Mouse (Mus musculus): ENCODE results near the gene Sectm1b. TPM values are rescaled to one million over a fixed set of nuclear protein-coding genes. Genes with fewer than 3 reads are reported as not detected.
"Not testable (repeated sequence)": the region's sequence is repeated elsewhere in the genome, so short reads cannot be mapped to it uniquely, and the experiment has no call there.

The Sectm1b gene
- polyA plus RNA-seq (2016; fragmentation: Nextera tagmentation; extraction: Ambion mirVana): not detected in 2 replicates

DNA sequence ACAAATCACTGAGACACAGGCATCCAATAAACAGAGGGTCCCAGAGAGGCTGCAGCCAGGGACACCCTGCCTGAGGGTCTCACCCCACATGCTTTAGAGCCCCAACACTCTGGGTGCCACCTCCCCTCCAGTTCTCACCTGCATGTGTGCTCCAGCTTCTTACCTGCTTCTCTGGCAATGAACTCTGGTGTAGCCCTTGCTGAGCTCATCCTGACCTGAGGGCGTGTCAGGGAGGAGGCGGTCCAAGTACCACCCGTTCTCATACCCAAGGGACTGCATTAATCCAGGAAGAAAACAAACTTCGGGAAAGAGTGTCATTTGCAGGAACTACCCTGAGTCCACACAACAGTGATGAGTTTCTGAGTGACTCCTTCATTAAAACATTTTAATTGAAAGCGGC is at the start of gene Sectm1b:
Gene Sectm1b, minus strand, starts transcription at position 191 of the 400 bp plus-strand sequence.
- WGBS: 83% methylated on average over 5 of the region's 5 CpGs
- 0 out of 2 replicates have a peak, but pooled peaks cover 5% of the 10 kb centered on the region for H3K27me3 ChIP-seq

DNA sequence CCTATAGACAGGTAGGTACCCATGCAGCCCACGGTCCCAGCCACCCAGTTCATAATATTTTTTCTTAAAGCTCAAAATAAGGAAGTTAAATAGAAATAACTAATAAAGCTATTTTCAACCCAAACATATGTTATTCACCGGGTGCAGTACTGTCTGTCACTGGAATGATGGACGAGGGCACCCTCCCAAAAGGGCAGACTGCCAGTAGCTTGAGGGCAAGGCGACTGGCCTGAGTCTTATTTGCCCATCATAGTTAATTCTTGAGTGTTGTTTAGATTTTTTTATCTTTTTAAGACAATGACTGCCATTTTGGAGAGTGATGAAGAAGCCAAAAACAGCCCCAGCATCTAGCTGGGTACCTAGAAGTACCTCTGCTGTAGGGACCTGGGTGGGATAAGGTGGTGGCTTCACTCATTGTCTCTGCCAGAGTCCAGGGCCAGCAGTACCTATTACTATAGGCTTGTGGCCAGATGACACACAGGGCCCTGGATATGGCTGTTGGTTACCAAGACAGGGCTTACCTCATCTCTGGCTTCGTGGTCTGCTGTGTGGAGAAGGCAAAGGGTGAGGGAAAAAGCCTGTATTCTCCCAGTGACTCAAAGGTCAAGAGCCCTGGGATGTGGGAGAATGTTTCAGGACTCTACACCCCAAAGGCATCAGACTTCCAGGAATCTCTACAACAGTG is 48.9 kb upstream of the Sectm1b start:
- WGBS: 88% methylated on average over 5 of the region's 5 CpGs
- no peak overlapping the region for H3K9ac ChIP-seq (replicated peaks)
- H3K27me3 ChIP-seq: no peaks in the 10 kb centered on the region
- 0 out of 2 replicates have a peak, but pooled peaks cover 2% of the 10 kb centered on the region for H3K4me1 ChIP-seq
- H3K36me3 ChIP-seq: no peaks in the 10 kb centered on the region
- no peak overlapping the region for H3K4me3 ChIP-seq
- no peak overlapping the region for H3K4me2 ChIP-seq (replicated peaks)
- no peaks in the 10 kb centered on the region for H3K9me3 ChIP-seq
- no peak for ATAC-seq (ENCODE audit: low FRiP score, low read depth)
- H3K27ac ChIP-seq (replicated peaks): no peak overlapping the region

More for the DNA sequence above, at the start of gene Sectm1b:
- H3K4me1 ChIP-seq: no peaks in the 10 kb centered on the region
- H3K36me3 ChIP-seq: no peaks in the 10 kb centered on the region
- H3K27ac ChIP-seq (replicated peaks): no peak within 1 kb of the TSS
- H3K9me3 ChIP-seq: no peaks in the 10 kb centered on the region
- ATAC-seq (ENCODE audit: low FRiP score, low read depth): no peak
- no peak within 1 kb of the TSS for H3K4me3 ChIP-seq
- H3K4me2 ChIP-seq (replicated peaks): no peak within 1 kb of the TSS
- H3K9ac ChIP-seq (replicated peaks): no peak within 1 kb of the TSS

DNA sequence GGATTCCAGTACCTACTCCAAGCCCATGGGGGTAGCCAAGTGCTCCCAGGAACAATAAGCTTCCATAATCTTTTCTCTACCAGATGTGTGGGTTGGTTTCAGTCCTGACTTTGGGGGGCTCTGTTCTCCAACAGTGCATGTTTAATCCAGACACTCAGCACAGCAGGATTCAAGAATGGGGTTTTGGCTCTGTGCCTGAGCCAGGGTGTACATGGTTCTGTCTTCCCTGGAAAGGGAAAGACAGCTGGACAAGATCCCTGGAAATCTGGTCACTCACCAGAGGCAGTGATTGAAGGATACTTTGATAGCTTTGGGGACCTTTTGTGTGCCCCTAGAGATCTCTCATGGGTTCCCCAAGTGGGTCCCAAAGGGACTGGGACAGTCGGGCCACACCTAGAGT is 48.2 kb upstream of the Sectm1b start:
- no peak for ATAC-seq (ENCODE audit: low FRiP score, low read depth)
- no peaks in the 10 kb centered on the region for H3K36me3 ChIP-seq
- 77% methylated on average over 1 of the region's 1 CpGs for WGBS

DNA sequence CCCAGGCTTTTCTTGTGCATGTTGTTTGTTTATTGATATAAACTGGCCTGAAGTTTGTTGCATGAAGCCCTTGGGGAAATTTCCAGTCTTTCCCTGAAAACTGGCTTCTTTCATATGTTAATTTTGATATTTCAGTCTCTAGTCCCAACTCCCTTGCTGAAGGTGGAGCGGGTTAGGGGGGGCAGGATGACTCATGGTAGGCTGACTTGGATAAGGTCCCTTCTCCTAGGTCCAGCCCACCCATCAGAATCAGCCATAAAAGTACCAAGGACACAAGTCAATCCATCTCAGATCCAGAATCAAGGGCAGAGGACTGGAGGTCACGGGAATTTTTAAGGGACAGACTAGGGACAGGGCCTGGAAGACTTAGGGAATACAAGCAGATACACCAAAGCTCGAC is 47.7 kb upstream of the Sectm1b start:
- Histone ChIP-seq H3K4me2 (replicated peaks) (no peak overlapping the region), H3K9me3 (no peaks in the 10 kb centered on the region), H3K36me3 (no peaks in the 10 kb centered on the region), H3K4me3 (no peak overlapping the region), H3K9ac (replicated peaks) (no peak overlapping the region), H3K27ac (replicated peaks) (no peak overlapping the region), H3K27me3 (no peaks in the 10 kb centered on the region), H3K4me1 (0 out of 2 replicates have a peak, but pooled peaks cover 2% of the 10 kb centered on the region)
- ATAC-seq (ENCODE audit: low FRiP score, low read depth): no peak
- 91% methylated on average over 3 of the region's 3 CpGs for WGBS

More for the DNA sequence above, 48.2 kb upstream of the Sectm1b start:
- Histone ChIP-seq H3K9ac (replicated peaks) (no peak overlapping the region), H3K4me1 (0 out of 2 replicates have a peak, but pooled peaks cover 2% of the 10 kb centered on the region), H3K27me3 (no peaks in the 10 kb centered on the region), H3K27ac (replicated peaks) (no peak overlapping the region), H3K4me2 (replicated peaks) (no peak overlapping the region), H3K9me3 (no peaks in the 10 kb centered on the region), H3K4me3 (no peak overlapping the region)

DNA sequence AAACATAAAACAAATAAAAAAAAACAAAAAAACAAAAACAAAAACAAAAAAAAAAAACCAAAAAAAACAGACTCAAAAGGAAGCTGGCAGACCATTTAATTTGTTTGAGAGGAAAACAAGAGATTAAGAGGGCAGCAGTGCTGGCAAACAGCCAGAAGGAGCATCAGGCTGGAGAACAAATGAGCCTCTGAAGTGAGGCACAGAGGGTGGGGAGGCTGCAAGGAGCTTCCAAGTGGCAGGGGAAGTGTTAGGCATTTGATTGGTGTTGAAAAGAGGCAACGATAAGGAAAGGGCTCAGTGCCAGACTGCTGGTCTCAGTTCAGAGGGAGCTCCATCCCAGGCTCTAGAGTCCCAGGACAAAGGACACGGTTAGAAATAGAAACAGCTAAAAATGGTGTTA is 46.6 kb upstream of the Sectm1b start:
- Histone ChIP-seq H3K4me1 (0 out of 2 replicates have a peak, but pooled peaks cover 2% of the 10 kb centered on the region), H3K4me2 (replicated peaks) (no peak overlapping the region), H3K27ac (replicated peaks) (no peak overlapping the region), H3K9me3 (no peaks in the 10 kb centered on the region), H3K4me3 (no peak overlapping the region), H3K27me3 (no peaks in the 10 kb centered on the region), H3K9ac (replicated peaks) (no peak overlapping the region), H3K36me3 (no peaks in the 10 kb centered on the region)
- WGBS: 9% methylated on average over 2 of the region's 2 CpGs
- no peak for ATAC-seq (ENCODE audit: low FRiP score, low read depth)

DNA sequence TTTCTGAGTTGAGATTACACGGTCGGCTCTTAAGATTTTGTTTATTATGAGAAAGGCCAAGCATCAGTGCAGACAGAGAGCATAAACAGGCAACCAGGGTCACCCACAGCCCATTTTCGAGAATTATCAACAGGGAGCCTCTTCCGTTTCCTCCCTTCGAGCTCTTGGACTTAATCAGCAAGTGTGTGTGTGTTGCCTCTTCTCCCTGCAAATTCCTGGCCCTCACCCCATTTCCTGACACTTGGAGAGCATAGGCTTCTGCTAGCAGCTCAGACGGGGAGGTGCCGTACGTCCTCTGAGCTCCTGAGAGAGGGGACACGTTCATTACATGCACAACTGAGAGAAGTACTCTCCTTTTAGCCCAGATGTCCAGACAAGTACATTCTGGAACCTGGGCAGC is 44.7 kb upstream of the Sectm1b start:
- no peak overlapping the region for H3K4me3 ChIP-seq
- no peak overlapping the region for H3K27ac ChIP-seq (replicated peaks)
- H3K36me3 ChIP-seq: no peaks in the 10 kb centered on the region
- no peak overlapping the region for H3K4me2 ChIP-seq (replicated peaks)
- no peaks in the 10 kb centered on the region for H3K9me3 ChIP-seq
- no peak for ATAC-seq (ENCODE audit: low FRiP score, low read depth)
- H3K27me3 ChIP-seq: no peaks in the 10 kb centered on the region
- whole genome bisulfite sequencing: 79% methylated on average over 9 of the region's 9 CpGs
- no peak overlapping the region for H3K9ac ChIP-seq (replicated peaks)
- 0 out of 2 replicates have a peak, but pooled peaks cover 2% of the 10 kb centered on the region for H3K4me1 ChIP-seq

DNA sequence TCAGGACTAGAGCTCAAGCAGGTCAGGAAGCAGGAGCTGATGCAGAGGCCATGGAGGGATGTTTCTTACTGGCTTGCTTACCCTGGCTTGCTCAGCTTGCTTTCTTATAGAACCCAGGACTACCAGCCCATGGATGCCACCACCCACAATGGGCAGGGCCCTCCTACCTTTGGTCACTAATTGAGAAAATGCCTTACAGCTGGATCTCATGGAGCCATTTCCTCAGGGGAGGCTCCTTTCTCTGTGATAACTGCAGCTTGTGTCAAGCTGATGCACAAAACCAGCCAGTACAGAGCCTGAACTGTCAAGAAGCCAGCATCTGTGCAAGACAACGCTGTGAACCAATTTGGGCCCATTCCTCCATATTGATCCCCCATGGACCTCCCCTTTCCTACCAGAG is 43.9 kb upstream of the Sectm1b start:
- not testable (repeated sequence) for H3K27me3 ChIP-seq; H3K36me3 ChIP-seq; H3K4me1 ChIP-seq; H3K4me2 ChIP-seq (replicated peaks); H3K9ac ChIP-seq (replicated peaks); H3K27ac ChIP-seq (replicated peaks); H3K4me3 ChIP-seq; H3K9me3 ChIP-seq; ATAC-seq (ENCODE audit: low FRiP score, low read depth)
- 96% methylated on average over 1 of the region's 1 CpGs for WGBS

DNA sequence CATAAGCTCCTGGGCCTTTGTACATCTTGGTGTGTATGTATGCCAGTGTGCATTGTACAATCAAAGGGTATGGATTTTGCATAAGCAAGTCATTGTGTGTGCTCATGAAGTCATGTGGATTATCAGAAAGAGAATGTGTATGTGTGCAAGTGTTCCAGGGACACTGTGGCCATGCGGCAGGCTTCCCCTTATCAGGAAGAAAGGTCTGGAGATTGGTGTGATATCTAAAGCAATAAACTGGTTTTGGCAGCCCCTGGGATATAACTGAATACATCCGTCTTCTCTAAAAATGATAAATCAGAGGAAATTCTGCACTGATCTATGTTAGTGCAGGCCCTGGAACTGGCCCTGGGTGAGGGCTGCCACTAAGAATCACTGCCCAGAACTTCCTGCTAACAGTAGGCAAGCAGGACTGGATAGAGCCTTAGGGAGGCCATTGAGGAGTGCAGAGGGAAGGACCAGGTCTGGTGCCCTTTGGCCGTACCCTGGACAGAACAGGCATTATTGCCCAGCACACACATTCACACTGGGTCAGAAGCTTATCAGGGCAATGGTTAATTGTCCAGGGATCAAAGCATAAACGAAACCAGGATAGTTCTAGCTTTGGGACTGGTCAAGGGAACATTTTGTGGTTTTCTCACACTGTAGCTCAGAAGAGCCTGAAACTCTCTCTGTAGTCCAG is 37.9 kb upstream of the Sectm1b start:
- no peaks in the 10 kb centered on the region for H3K9me3 ChIP-seq
- ATAC-seq (ENCODE audit: low FRiP score, low read depth): no peak
- H3K4me2 ChIP-seq (replicated peaks): no peak overlapping the region
- H3K27ac ChIP-seq (replicated peaks): no peak overlapping the region
- no peak overlapping the region for H3K4me3 ChIP-seq
- H3K4me1 ChIP-seq: no peaks in the 10 kb centered on the region
- no peak overlapping the region for H3K9ac ChIP-seq (replicated peaks)
- H3K36me3 ChIP-seq: no peaks in the 10 kb centered on the region
- no peaks in the 10 kb centered on the region for H3K27me3 ChIP-seq
- WGBS: 90% methylated on average over 4 of the region's 4 CpGs

DNA sequence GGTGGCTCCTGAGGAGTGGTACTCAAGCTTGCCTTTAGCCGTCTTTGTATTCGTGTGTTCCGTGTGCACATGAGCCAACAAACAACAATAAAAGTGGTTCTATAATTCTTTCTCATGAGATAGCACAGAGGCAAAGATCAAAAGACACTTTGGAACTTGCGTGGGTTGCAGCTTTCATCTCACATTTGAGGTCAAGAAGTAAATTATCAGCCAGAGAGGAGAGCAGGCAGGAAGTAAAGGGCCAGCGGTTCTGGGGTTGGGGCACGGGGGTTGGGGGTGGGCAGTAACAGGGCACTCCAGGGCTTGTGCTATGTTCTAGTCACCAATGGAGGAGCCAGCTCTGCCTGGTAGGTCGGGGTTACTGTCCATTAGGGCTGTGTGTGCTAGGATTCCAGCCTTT is 37.3 kb upstream of the Sectm1b start:
- Histone ChIP-seq H3K27ac (replicated peaks) (no peak overlapping the region), H3K4me1 (no peaks in the 10 kb centered on the region), H3K9ac (replicated peaks) (no peak overlapping the region), H3K27me3 (no peaks in the 10 kb centered on the region), H3K9me3 (no peaks in the 10 kb centered on the region), H3K4me2 (replicated peaks) (no peak overlapping the region), H3K36me3 (no peaks in the 10 kb centered on the region), H3K4me3 (no peak overlapping the region)
- 80% methylated on average over 7 of the region's 7 CpGs for WGBS
- no peak for ATAC-seq (ENCODE audit: low FRiP score, low read depth)

DNA sequence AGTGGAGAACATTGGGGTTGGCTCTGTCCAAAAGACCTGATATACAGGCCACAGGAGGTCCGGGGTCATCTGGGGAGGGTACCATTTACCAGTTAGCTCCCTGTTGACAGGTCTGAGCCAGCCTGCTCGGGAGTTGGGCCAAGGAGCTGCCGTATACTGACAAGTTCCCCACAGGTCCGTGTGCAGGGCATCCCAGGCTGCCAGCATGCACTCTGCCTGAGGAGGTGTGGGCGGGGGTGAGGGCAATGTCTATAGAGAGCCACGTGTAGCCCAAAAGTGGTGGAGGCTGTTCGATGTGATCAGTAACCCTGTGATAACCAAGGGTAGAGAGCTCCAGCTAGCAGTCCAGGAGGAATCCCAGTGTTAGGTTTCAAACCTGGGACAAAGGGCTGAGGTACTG is 36.4 kb upstream of the Sectm1b start:
- Histone ChIP-seq H3K27me3 (no peaks in the 10 kb centered on the region), H3K27ac (replicated peaks) (no peak overlapping the region), H3K4me2 (replicated peaks) (no peak overlapping the region), H3K4me1 (no peaks in the 10 kb centered on the region), H3K9me3 (no peaks in the 10 kb centered on the region), H3K4me3 (no peak overlapping the region), H3K36me3 (no peaks in the 10 kb centered on the region), H3K9ac (replicated peaks) (no peak overlapping the region)
- no peak for ATAC-seq (ENCODE audit: low FRiP score, low read depth)
- WGBS: 82% methylated on average over 7 of the region's 7 CpGs

DNA sequence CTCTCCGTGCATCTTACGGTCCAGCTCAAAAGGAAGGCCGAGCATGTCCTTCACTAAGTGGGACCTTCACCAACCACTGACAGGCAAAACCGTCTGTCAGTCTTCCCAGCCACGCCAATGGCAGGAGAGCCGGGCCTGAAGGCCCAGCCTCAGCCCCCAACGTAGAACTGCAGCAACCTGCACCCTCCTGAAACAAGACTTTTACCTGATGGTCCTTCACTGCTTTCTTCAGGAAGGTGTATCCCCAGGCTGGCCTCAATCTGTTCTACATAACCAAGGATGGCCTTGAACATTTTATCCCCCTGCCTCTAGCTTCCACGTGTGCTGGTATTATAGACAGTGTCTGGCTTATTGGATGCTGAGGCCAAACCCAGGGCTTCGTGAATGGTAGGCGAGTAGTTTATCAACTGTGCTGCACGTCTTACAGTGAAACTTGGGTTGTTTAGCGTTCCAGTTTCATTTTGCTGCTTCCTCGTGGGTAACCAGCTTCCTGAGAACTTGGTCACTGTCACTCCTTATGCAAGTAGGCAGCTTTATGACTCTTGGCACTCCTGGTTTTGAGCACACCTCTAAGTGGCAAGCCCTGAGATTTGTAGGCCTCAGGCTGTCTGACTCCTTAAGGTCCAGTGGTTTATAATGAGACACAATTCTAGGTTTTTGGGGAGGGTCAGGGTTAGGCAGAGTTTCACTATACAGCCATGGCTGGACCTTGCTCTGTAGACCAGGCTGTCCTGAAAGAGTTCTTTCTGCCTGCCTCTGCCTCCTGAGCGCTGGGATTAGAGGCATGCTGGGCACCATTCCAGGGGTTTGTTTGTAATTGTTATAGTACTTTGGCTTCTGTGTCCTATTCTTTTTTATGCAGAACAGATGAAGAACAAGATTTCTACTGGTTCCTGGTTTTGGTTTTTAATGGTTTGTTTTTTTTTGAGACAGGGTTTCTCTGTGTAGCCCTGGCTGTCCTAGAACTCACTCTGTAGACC is 29.5 kb upstream of the Sectm1b start:
- Histone ChIP-seq H3K27ac (replicated peaks) (no peak overlapping the region), H3K9me3 (no peaks in the 10 kb centered on the region), H3K4me3 (no peak overlapping the region), H3K36me3 (no peaks in the 10 kb centered on the region), H3K9ac (replicated peaks) (no peak overlapping the region), H3K27me3 (no peaks in the 10 kb centered on the region), H3K4me2 (replicated peaks) (no peak overlapping the region), H3K4me1 (no peaks in the 10 kb centered on the region)
- no peak for ATAC-seq (ENCODE audit: low FRiP score, low read depth)
- WGBS: 88% methylated on average over 14 of the region's 14 CpGs

DNA sequence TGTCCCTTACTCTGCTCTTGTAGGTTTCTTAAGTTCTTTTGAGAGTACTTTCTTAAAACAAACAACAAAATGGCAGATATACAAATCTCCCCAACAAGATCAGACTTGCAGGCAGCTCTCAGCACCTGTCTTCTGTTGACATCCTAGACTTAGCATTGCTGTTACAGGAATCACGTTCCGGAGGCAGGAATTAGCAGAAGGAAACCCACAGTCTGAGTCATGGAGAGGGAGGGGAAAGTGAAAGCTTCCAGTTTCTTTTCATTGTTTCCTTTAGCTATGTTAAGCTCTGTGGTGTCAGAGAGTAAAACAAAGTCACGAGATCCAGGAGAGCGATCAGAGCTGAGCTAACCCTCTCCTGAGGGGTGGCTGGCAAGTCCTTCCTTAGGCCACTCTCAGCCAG is 27.6 kb upstream of the Sectm1b start:
- Histone ChIP-seq H3K9me3 (no peaks in the 10 kb centered on the region), H3K4me2 (replicated peaks) (no peak overlapping the region), H3K27ac (replicated peaks) (no peak overlapping the region), H3K36me3 (no peaks in the 10 kb centered on the region), H3K4me1 (no peaks in the 10 kb centered on the region), H3K9ac (replicated peaks) (no peak overlapping the region), H3K4me3 (no peak overlapping the region), H3K27me3 (no peaks in the 10 kb centered on the region)
- no peak for ATAC-seq (ENCODE audit: low FRiP score, low read depth)
- WGBS: 70% methylated on average over 4 of the region's 4 CpGs
